Mouse (Mus musculus): ENCODE measurements around the gene Col25a1.

- no peak for TF ChIP-seq CTCF (IDR thresholded peaks at IDR 0.05; ENCODE audit: low read depth)
- no peak for TF ChIP-seq EP300 (IDR thresholded peaks at IDR 0.05; ENCODE audit: low read depth)
These were observed 21.8 kb downstream of the Col25a1 start for GRCm38 (mm10) chr3:130153117-130153516.

Measured in liver, embryonic 14.5 days (tissue).